ENCODE assay signal across 23 mouse cellular contexts in the genomic region with DNA sequence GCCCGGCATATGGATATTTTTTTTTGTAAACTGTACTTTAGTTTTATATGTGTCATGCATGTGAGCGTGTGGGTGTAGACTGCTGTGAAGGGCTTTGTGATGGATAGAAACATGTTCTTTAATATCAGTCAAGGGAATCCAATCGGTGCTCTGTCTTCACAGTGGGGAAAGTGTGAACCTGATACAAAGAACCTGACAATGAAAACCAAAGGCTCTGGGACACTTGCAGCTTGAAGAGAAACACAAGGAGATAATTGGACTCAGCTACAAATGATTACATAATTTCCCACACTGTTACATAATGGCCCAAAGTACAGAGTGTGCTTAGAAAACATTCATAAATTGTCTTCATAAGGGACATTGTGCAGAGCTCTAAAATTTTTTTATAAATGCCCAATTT. TPM values are rescaled to one million over a fixed set of nuclear protein-coding genes. Genes with fewer than 3 reads are reported as not detected.
DNase-seq lines count a peak whose midpoint lies in the region; ATAC-seq and TF ChIP-seq lines count a peak whose summit lies in the region.
"Had no signal": no experiment of that assay in that cellular context is flagged by ENCODE, and none has a peak within 500 bp of the region (broad histone marks: within the 10 kb centered on the region; RNA-seq: fewer than 3 reads in every experiment).

No protein-coding gene starts in this region.

- peak; percentile 90 for TF ChIP-seq EP300 in lung, postnatal 0 days (IDR thresholded peaks at IDR 0.05)

- no peak overlapping the region for H3K9ac ChIP-seq in lung, postnatal 0 days (replicated peaks; ENCODE audit: low read depth)
- H3K9ac ChIP-seq: embryonic facial prominence, embryonic 12.5 days; limb, embryonic 15.5 days; liver, postnatal 0 days had no signal

- WGBS in kidney, adult 2 months = 83% methylated on average over 3 of the region's 3 CpGs
- 80% methylated on average over 3 of the region's 3 CpGs for WGBS in lung, postnatal 0 days

- no peaks in the 10 kb centered on the region for H3K9me3 ChIP-seq in lung, postnatal 0 days (ENCODE audit: low read length)
- H3K9me3 ChIP-seq: embryonic facial prominence, embryonic 12.5 days; limb, embryonic 15.5 days had no signal

- ATAC-seq in lung, postnatal 0 days = peak; percentile 79
- ATAC-seq: forebrain, embryonic 14.5 days; liver, postnatal 0 days had no signal

- H3K4me2 ChIP-seq in lung, postnatal 0 days (replicated peaks; ENCODE audit: low read depth, low read length) = no peak overlapping the region
- H3K4me2 ChIP-seq: embryonic facial prominence, embryonic 12.5 days; limb, embryonic 15.5 days; midbrain, embryonic 11.5 days had no signal

- H3K27ac ChIP-seq in kidney, adult 2 months (ENCODE audit: insufficient read depth, low read depth, low read length) = peak overlapping the region; percentile 90
- H3K27ac ChIP-seq in lung, postnatal 0 days (ENCODE audit: low read length) = peak overlapping the region; percentile 54; the same call in 1 of the 2 replicates
- H3K27ac ChIP-seq: embryonic facial prominence, embryonic 12.5 days; limb, embryonic 15.5 days had no signal

- peak; percentile 83 for DNase-seq in kidney, adult 2 months
- DNase-seq in kidney, postnatal 10 days = no peak
- DNase-seq in lung, postnatal 0 days (ENCODE audit: low spot score) = peak; percentile 78
- DNase-seq in lung, postnatal 14 days = no peak
- DNase-seq in brain, adult 2 months (ENCODE audit: low read depth, low spot score) = peak; percentile 65
- DNase-seq in telencephalon, adult 2 months (ENCODE audit: low read depth, low spot score) = peak; percentile 64
- DNase-seq in thymus, postnatal 14 days = no peak
- DNase-seq: adrenal gland, postnatal 10 days; cerebellum, adult 9-11 months; kidney, adult 11 months; kidney, postnatal 14 days; liver, postnatal 0 days; right cerebral cortex, adult 18-20 months; thymus, adult 2 months had no signal

- no peaks in the 10 kb centered on the region for H3K36me3 ChIP-seq in kidney, adult 2 months (ENCODE audit: control insufficient read depth, insufficient read depth, low read length)
- no peaks in the 10 kb centered on the region for H3K36me3 ChIP-seq in lung, postnatal 0 days (ENCODE audit: insufficient read depth, low read length)
- H3K36me3 ChIP-seq: embryonic facial prominence, embryonic 12.5 days; limb, embryonic 15.5 days had no signal

- peaks cover 26% of the 10 kb centered on the region for H3K4me1 ChIP-seq in kidney, adult 2 months (ENCODE audit: control insufficient read depth, insufficient read depth, low read length)
- no peaks in the 10 kb centered on the region for H3K4me1 ChIP-seq in lung, postnatal 0 days (ENCODE audit: insufficient read depth, low read depth, low read length)
- H3K4me1 ChIP-seq: embryonic facial prominence, embryonic 12.5 days; limb, embryonic 15.5 days had no signal

- no peak for TF ChIP-seq CTCF in kidney, adult 2 months (conservative IDR thresholded peaks at IDR 0.05; ENCODE audit: insufficient read depth, insufficient read length, low read depth, low read length)
- TF ChIP-seq CTCF in lung, postnatal 0 days (IDR thresholded peaks at IDR 0.05) = no peak

- no peak for TF ChIP-seq POLR2A in kidney, adult 2 months (IDR thresholded peaks at IDR 0.05; ENCODE audit: low read depth, low read length)

- H3K27me3 ChIP-seq in kidney, adult 2 months (replicated peaks; ENCODE audit: control insufficient read depth, insufficient read depth, low read length) = no peaks in the 10 kb centered on the region
- H3K27me3 ChIP-seq in lung, postnatal 0 days (replicated peaks; ENCODE audit: insufficient read depth, low read length) = no peaks in the 10 kb centered on the region
- H3K27me3 ChIP-seq: embryonic facial prominence, embryonic 12.5 days; limb, embryonic 15.5 days had no signal

- no peak overlapping the region for H3K4me3 ChIP-seq in kidney, adult 2 months (ENCODE audit: insufficient read depth, low read depth, low read length)
- H3K4me3 ChIP-seq in lung, postnatal 0 days (ENCODE audit: low read depth, low read length) = no peak overlapping the region
- H3K4me3 ChIP-seq: embryonic facial prominence, embryonic 12.5 days; erythroblast, embryonic 14.5 days; limb, embryonic 15.5 days had no signal

RNA-seq across cellular contexts. Expression of a gene that starts 44.0 kb away (rescaled TPM):
- polyA plus RNA-seq in kidney, adult 2 months (2012; rRNA removed) = 0.05 TPM in 1 of 2 replicates, not detected in the other
- polyA plus RNA-seq in lung, postnatal 0 days (2015; fragmentation: Nextera tagmentation; extraction: Ambion mirVana) = not detected in 2 replicates
- polyA plus RNA-seq: brain, embryonic 14.5 days; cortical plate, adult 2 months; embryonic facial prominence, embryonic 12.5 days; erythroblast, embryonic 14.5 days; forebrain, embryonic 14.5 days; hindbrain, embryonic 11.5 days; limb, embryonic 15.5 days; liver, postnatal 0 days; midbrain, embryonic 11.5 days; neural tube, embryonic 11.5 days had no signal

Comparison
In these comparisons a context has a peak if more than half of its experiments do, and no peak if none do; other contexts are left out.
1. DNase-seq: peak in kidney, adult 2 months (single experiment), lung, postnatal 0 days (single experiment), brain, adult 2 months (single experiment) and telencephalon, adult 2 months (single experiment); none in kidney, postnatal 10 days (single experiment), lung, postnatal 14 days (single experiment) and thymus, postnatal 14 days (single experiment).